Mouse (Mus musculus): ENCODE data around the gene Slf1. TPM values are rescaled to one million over a fixed set of nuclear protein-coding genes. Genes with fewer than 3 reads are reported as not detected.

Gene Slf1
- polyA plus RNA-seq, 1 experiment: 23.9 TPM

GRCm38 (mm10) chr13:77029594-77029993 is 105.7 kb downstream of the Slf1 start:
- Histone ChIP-seq H3K4me3 (ENCODE audit: low read depth, low read length) (no peak overlapping the region), H3K9ac (ENCODE audit: low read depth, poor library complexity, severe bottlenecking) (no peak overlapping the region), H3K4me1 (ENCODE audit: control insufficient read depth, insufficient read depth, low read length) (no peaks in the 10 kb centered on the region), H3K27me3 (ENCODE audit: control insufficient read depth, insufficient read depth, low read length, poor library complexity, severe bottlenecking) (no peaks in the 10 kb centered on the region), H3K9me3 (replicated peaks; ENCODE audit: control insufficient read depth, insufficient read depth, low read length, poor library complexity, severe bottlenecking) (no peaks in the 10 kb centered on the region), H3K27ac (ENCODE audit: insufficient read depth, low read length) (no peak overlapping the region), H3K36me3 (ENCODE audit: control insufficient read depth, insufficient read depth, low read length, poor library complexity, severe bottlenecking) (no peaks in the 10 kb centered on the region)
- TF ChIP-seq CTCF (IDR thresholded peaks at IDR 0.05; ENCODE audit: low read depth, low read length) (no peak), POLR2A (IDR thresholded peaks at IDR 0.05; ENCODE audit: insufficient read depth, low read length) (no peak), EP300 (IDR thresholded peaks at IDR 0.05; ENCODE audit: insufficient read depth, low read depth, low read length) (no peak)

- Histone ChIP-seq H3K9ac (ENCODE audit: low read depth, poor library complexity, severe bottlenecking) (no peak overlapping the region), H3K4me3 (ENCODE audit: low read depth, low read length) (no peak overlapping the region), H3K4me1 (ENCODE audit: control insufficient read depth, insufficient read depth, low read length) (no peaks in the 10 kb centered on the region), H3K36me3 (ENCODE audit: control insufficient read depth, insufficient read depth, low read length, poor library complexity, severe bottlenecking) (no peaks in the 10 kb centered on the region), H3K9me3 (replicated peaks; ENCODE audit: control insufficient read depth, insufficient read depth, low read length, poor library complexity, severe bottlenecking) (no peaks in the 10 kb centered on the region), H3K27me3 (ENCODE audit: control insufficient read depth, insufficient read depth, low read length, poor library complexity, severe bottlenecking) (no peaks in the 10 kb centered on the region), H3K27ac (ENCODE audit: insufficient read depth, low read length) (no peak overlapping the region)
- TF ChIP-seq EP300 (IDR thresholded peaks at IDR 0.05; ENCODE audit: insufficient read depth, low read depth, low read length): no peak
- no peak for TF ChIP-seq POLR2A (IDR thresholded peaks at IDR 0.05; ENCODE audit: insufficient read depth, low read length)
- TF ChIP-seq CTCF (IDR thresholded peaks at IDR 0.05; ENCODE audit: low read depth, low read length): no peak
Measured at GRCm38 (mm10) chr13:77018851-77019250, 116.4 kb downstream of the Slf1 start.

DNA sequence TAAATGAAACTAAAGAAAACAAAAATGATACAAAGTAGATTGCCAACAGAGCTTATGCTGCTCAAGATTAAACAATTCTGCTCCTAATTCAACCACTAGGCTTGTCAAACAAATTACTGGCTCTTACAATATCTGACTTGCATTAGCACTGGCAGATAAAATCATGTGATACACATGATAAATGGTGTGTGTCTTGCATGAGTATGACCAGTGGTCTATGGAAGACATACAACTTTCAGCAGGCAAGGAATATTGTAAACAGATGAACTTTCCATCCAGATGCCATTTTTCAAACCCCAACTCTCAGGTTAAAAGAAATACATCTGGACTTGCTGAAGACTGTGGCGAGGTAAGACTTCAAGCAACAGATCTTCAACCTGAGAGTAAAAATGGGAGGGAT is 131.6 kb downstream of the Slf1 start:
- H3K27ac ChIP-seq (ENCODE audit: insufficient read depth, low read length): no peak overlapping the region
- TF ChIP-seq EP300 (IDR thresholded peaks at IDR 0.05; ENCODE audit: insufficient read depth, low read depth, low read length): no peak
- no peak for TF ChIP-seq CTCF (IDR thresholded peaks at IDR 0.05; ENCODE audit: low read depth, low read length)
- TF ChIP-seq POLR2A (IDR thresholded peaks at IDR 0.05; ENCODE audit: insufficient read depth, low read length): no peak

GRCm38 (mm10) chr13:77002628-77003027 is 132.6 kb downstream of the Slf1 start:
- H3K27ac ChIP-seq (ENCODE audit: insufficient read depth, low read length): no peak overlapping the region
- no peaks in the 10 kb centered on the region for H3K36me3 ChIP-seq (ENCODE audit: control insufficient read depth, insufficient read depth, low read length, poor library complexity, severe bottlenecking)
- TF ChIP-seq CTCF (IDR thresholded peaks at IDR 0.05; ENCODE audit: low read depth, low read length) (no peak), EP300 (IDR thresholded peaks at IDR 0.05; ENCODE audit: insufficient read depth, low read depth, low read length) (no peak), POLR2A (IDR thresholded peaks at IDR 0.05; ENCODE audit: insufficient read depth, low read length) (no peak)
- no peaks in the 10 kb centered on the region for H3K9me3 ChIP-seq (replicated peaks; ENCODE audit: control insufficient read depth, insufficient read depth, low read length, poor library complexity, severe bottlenecking)
- no peak overlapping the region for H3K9ac ChIP-seq (ENCODE audit: low read depth, poor library complexity, severe bottlenecking)
- H3K27me3 ChIP-seq (ENCODE audit: control insufficient read depth, insufficient read depth, low read length, poor library complexity, severe bottlenecking): no peaks in the 10 kb centered on the region
- no peak overlapping the region for H3K4me3 ChIP-seq (ENCODE audit: low read depth, low read length)
- H3K4me1 ChIP-seq (ENCODE audit: control insufficient read depth, insufficient read depth, low read length): no peaks in the 10 kb centered on the region

More for the DNA sequence above, 131.6 kb downstream of the Slf1 start:
- Histone ChIP-seq H3K9ac (ENCODE audit: low read depth, poor library complexity, severe bottlenecking) (no peak overlapping the region), H3K36me3 (ENCODE audit: control insufficient read depth, insufficient read depth, low read length, poor library complexity, severe bottlenecking) (no peaks in the 10 kb centered on the region), H3K27me3 (ENCODE audit: control insufficient read depth, insufficient read depth, low read length, poor library complexity, severe bottlenecking) (no peaks in the 10 kb centered on the region), H3K4me1 (ENCODE audit: control insufficient read depth, insufficient read depth, low read length) (no peaks in the 10 kb centered on the region), H3K9me3 (replicated peaks; ENCODE audit: control insufficient read depth, insufficient read depth, low read length, poor library complexity, severe bottlenecking) (no peaks in the 10 kb centered on the region), H3K4me3 (ENCODE audit: low read depth, low read length) (no peak overlapping the region)

Other genes starting within 250 kb of the Slf1 start
- 3.4 and 4.9 TPM in 2 replicates for gene 2210408I21Rik, start 67 bp upstream of the Slf1 start, polyA plus RNA-seq (2011; ENCODE audit: insufficient read depth, insufficient read length, low read depth, missing spikeins)

All from ES-Bruce4 (cell line).